Mouse (Mus musculus) forebrain, postnatal 0 days (tissue): ENCODE data around the gene Stac. TPM values are rescaled to one million over a fixed set of nuclear protein-coding genes. Genes with fewer than 3 reads are reported as not detected.

Experiments
- ATAC-seq: fragments of 200-750 bp; cut with Nextera tagmentation; 2 replicates; pipeline ENCODE4 v1.8.0; 2017; ENCODE audit warnings: mild to moderate bottlenecking, moderate library complexity
- DNase-seq: peaks from one replicate; pipeline ENCODE4 v3.0.0-alpha.2; 2015
- H3K27ac ChIP-seq: fragments of 300-500 bp; sonication (generic); 2 replicates; pipeline ENCODE4 v1.5.1; 2014; ENCODE audit warnings: low read depth, mild to moderate bottlenecking, antibody characterized with exemption, low read length, moderate library complexity, mixed read lengths
- H3K27me3 ChIP-seq: fragments of 300-500 bp; sonication (generic); 2 replicates; pipeline ENCODE4 v1.6.1; 2014; ENCODE audit warnings: mild to moderate bottlenecking, low read length, mixed read lengths; ENCODE audit not compliant: insufficient read depth
- H3K36me3 ChIP-seq: fragments of 300-500 bp; sonication (generic); 2 replicates; pipeline ENCODE4 v1.6.1; 2014; ENCODE audit warnings: mild to moderate bottlenecking, moderate library complexity; ENCODE audit not compliant: insufficient read depth
- H3K4me1 ChIP-seq: fragments of 300-500 bp; sonication (generic); 2 replicates; pipeline ENCODE4 v1.6.1; 2014; ENCODE audit warnings: antibody characterized with exemption; ENCODE audit not compliant: insufficient read depth
- H3K4me2 ChIP-seq: fragments of 300-500 bp; sonication (generic); 2 replicates; pipeline ENCODE4 v1.6.1; 2014; ENCODE audit warnings: low read depth, mild to moderate bottlenecking, moderate library complexity
- H3K4me3 ChIP-seq: fragments of 300-500 bp; sonication (generic); 2 replicates; pipeline ENCODE4 v1.5.1; 2014; ENCODE audit warnings: low read depth, low read length, mixed read lengths
- H3K9ac ChIP-seq: fragments of 300-500 bp; sonication (generic); 2 replicates; pipeline ENCODE4 v1.6.1; 2014; ENCODE audit warnings: mild to moderate bottlenecking
- H3K9me3 ChIP-seq: fragments of 300-500 bp; sonication (generic); 2 replicates; pipeline ENCODE4 v1.6.1; 2016; ENCODE audit warnings: low read length
- CTCF ChIP-seq: sonication (generic); IDR thresholded peaks from 2 replicates; pipeline ENCODE4 v1.5.1; 2016; ENCODE audit warnings: antibody characterized with exemption, control low read depth, low read depth
- WGBS: fragments of 180-500 bp; shearing (Covaris S2); extraction: QIAGEN DNeasy Blood & Tissue Kit; methylation state at CpG from one replicate; pipeline ENCODE4 v1.1.7; 2014; 5-methylcytosine and 5-hydroxymethylcytosine counted together
- polyA plus RNA-seq: library from polyadenylated mRNA; unstranded; fragments of >200 nt; fragmentation: Nextera tagmentation; extraction: Ambion mirVana; gene quantifications from 2 replicates; pipeline ENCODE4 v1.2.1, GENCODE M21; 2015
- total RNA-seq: library from RNA; depleted of rRNA; stranded (reverse); fragments of >200 nt; gene quantifications from 2 replicates; pipeline ENCODE4 v1.2.3, GENCODE M21; 2014

Gene Stac
- total and polyA plus RNA-seq, 2 experiments from 2014 or later: 7.1 to 7.5 TPM

DNA sequence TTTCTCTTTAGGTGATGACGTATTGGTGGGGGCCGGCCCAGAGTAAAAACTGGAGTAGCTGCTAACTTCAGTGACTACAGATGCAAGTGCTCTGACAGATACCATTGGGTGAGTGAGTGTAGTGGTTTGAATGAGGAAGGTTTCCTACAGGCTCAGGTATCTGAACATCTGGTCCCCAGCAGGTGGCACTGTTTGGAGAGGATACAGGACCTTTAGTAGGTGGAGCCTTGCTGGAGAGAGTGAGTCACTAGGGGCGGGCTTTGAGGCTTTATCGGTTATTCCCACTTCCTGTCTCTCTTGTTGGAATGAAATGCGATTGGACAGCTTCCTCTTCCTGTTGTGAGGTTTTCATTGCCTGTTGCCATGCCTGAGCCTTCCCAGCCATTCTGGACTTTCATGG, 118.5 kb downstream of the Stac start:
- H3K4me3 ChIP-seq: no peak overlapping the region
- H3K27ac ChIP-seq: no peak overlapping the region
- no peaks in the 10 kb centered on the region for H3K9me3 ChIP-seq
- no peaks in the 10 kb centered on the region for H3K4me1 ChIP-seq
- WGBS: 92% methylated on average over 5 of the region's 5 CpGs
- ATAC-seq: no peak
- H3K36me3 ChIP-seq: no peaks in the 10 kb centered on the region
- H3K27me3 ChIP-seq: no peaks in the 10 kb centered on the region
- no peak for DNase-seq
- no peak overlapping the region for H3K4me2 ChIP-seq
- H3K9ac ChIP-seq: no peak overlapping the region
- 0 out of 2 replicates have a peak, but pooled peaks have one; percentile 5 for TF ChIP-seq CTCF

DNA sequence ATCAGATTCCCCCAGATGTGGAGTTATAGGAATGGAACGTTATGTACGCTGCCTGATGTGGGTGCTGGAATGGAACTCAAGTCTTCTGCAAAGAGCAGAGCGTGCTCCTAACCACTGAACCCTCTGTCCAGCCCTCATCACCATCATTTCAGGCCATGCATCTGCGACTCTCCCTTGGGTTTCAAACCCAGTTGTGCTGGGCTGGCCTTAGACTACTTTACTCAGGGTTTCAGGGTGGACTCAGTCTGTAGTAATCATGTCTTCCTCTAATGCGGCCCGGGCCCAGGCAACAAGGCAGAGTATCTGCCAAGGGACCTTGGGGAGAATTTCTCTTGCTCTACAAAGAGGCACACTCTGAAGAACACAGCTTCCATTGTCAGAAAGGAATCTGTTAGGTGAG, 126.0 kb downstream of the Stac start:
- Histone ChIP-seq H3K36me3 (no peaks in the 10 kb centered on the region), H3K9me3 (no peaks in the 10 kb centered on the region), H3K9ac (no peak overlapping the region), H3K4me3 (no peak overlapping the region), H3K27ac (no peak overlapping the region), H3K4me2 (no peak overlapping the region), H3K4me1 (no peaks in the 10 kb centered on the region), H3K27me3 (no peaks in the 10 kb centered on the region)
- TF ChIP-seq CTCF: no peak
- DNase-seq (no peak), ATAC-seq (no peak)
- 93% methylated on average over 6 of the region's 6 CpGs for WGBS

DNA sequence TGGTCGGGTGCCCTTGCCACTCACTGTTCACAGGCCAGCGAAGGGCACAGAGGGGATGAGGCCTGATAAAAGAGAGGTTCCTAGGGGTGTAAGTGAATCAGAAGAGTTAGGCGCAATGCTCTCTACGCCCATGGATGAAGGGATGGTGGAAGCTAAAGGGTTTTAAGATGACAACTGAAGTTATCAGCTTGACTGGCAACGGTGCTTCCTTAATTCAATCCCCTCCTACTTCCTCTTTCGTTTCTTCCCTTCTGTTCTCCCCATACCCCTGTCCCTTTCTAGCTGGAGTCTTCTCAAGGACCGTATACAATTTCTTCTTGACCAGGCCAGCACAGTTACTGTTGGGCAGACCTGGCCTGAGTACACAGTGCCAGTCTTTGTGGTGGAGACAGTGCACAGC, 126.9 kb downstream of the Stac start:
- Histone ChIP-seq H3K9me3 (no peaks in the 10 kb centered on the region), H3K9ac (no peak overlapping the region), H3K4me1 (no peaks in the 10 kb centered on the region), H3K4me3 (no peak overlapping the region), H3K27ac (no peak overlapping the region), H3K4me2 (no peak overlapping the region), H3K36me3 (no peaks in the 10 kb centered on the region), H3K27me3 (no peaks in the 10 kb centered on the region)
- no peak for ATAC-seq
- 82% methylated on average over 7 of the region's 7 CpGs for WGBS
- DNase-seq: no peak
- TF ChIP-seq CTCF: no peak

DNA sequence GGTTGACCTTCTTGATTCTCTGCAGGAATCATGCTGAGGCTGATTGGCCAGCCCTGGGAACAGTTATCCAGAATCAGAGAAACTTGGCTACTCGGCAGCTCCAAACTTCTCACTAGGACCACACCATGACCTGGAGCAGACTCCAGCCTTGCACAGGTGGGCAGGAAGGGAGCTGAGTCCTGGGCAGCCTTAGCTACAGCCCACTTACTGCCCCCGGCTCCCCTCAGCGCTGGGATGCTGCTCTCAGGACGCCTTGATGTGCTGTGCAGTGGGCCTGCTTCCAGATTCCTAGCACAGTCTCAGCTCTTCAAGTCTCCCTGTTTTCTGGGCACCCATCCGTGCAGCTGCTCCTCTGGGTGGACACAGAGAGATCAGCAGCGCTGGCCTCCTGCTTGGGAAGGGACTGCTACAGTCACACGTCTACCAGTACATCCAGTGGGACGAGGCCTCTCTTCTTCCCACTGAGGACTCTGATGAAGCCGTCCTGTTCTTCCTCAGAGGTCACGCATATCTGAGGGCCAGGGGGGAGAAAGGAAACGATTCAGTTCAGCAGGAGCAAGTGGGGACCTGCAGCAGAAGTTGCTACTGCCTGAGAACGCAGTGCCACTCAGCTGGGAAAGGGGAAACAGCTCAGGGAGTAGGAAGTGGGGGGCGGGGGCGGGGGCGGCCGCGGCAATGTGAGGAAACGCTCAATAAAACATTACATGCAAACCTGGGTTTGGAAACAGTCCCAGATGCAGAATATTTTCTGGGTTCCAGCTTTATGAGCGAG, 127.7 kb downstream of the Stac start:
- no peaks in the 10 kb centered on the region for H3K9me3 ChIP-seq
- WGBS: 65% methylated on average over 19 of the region's 19 CpGs
- DNase-seq (peak; percentile 37), ATAC-seq (peak; percentile 43; the same call in 1 of the 2 replicates)
- no peak for TF ChIP-seq CTCF
- no peaks in the 10 kb centered on the region for H3K36me3 ChIP-seq
- H3K27ac ChIP-seq: no peak overlapping the region
- no peak overlapping the region for H3K9ac ChIP-seq
- H3K4me2 ChIP-seq: no peak overlapping the region
- no peaks in the 10 kb centered on the region for H3K4me1 ChIP-seq
- H3K4me3 ChIP-seq: no peak overlapping the region
- no peaks in the 10 kb centered on the region for H3K27me3 ChIP-seq

DNA sequence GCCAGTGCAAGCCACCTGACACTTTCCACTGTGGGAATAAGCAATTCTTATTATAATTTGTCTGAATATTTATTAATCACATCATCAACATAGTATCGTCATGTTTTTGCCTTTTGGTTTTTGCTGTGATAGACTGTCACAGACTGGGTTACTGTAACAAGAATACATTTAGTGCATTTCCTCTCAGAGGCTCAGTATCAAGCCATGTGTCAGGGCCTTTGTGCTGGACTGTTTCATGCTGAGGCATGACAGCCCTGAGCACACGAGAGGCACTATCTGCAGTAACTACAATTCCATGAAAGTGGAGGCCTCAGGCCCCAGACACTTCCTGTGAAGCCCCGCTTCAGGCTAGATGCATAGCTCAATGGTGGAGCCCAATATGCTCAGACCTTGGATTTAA, 133.4 kb downstream of the Stac start:
- 61% methylated on average over 3 of the region's 3 CpGs for WGBS
- no peak for TF ChIP-seq CTCF
- Histone ChIP-seq H3K27me3 (no peaks in the 10 kb centered on the region), H3K9me3 (no peaks in the 10 kb centered on the region), H3K9ac (no peak overlapping the region), H3K36me3 (no peaks in the 10 kb centered on the region), H3K4me3 (no peak overlapping the region), H3K4me1 (no peaks in the 10 kb centered on the region), H3K27ac (no peak overlapping the region), H3K4me2 (no peak overlapping the region)
- ATAC-seq: peak; percentile 66
- DNase-seq: no peak

- Histone ChIP-seq H3K4me3 (no peak overlapping the region), H3K27ac (no peak overlapping the region), H3K36me3 (no peaks in the 10 kb centered on the region), H3K9me3 (no peaks in the 10 kb centered on the region), H3K9ac (no peak overlapping the region), H3K4me1 (no peaks in the 10 kb centered on the region), H3K4me2 (no peak overlapping the region), H3K27me3 (no peaks in the 10 kb centered on the region)
- DNase-seq (no peak), ATAC-seq (no peak)
- WGBS: 82% methylated on average over 3 of the region's 3 CpGs
- TF ChIP-seq CTCF: no peak
Measured at GRCm38 (mm10) chr9:111552865-111553264, 137.3 kb downstream of the Stac start.

DNA sequence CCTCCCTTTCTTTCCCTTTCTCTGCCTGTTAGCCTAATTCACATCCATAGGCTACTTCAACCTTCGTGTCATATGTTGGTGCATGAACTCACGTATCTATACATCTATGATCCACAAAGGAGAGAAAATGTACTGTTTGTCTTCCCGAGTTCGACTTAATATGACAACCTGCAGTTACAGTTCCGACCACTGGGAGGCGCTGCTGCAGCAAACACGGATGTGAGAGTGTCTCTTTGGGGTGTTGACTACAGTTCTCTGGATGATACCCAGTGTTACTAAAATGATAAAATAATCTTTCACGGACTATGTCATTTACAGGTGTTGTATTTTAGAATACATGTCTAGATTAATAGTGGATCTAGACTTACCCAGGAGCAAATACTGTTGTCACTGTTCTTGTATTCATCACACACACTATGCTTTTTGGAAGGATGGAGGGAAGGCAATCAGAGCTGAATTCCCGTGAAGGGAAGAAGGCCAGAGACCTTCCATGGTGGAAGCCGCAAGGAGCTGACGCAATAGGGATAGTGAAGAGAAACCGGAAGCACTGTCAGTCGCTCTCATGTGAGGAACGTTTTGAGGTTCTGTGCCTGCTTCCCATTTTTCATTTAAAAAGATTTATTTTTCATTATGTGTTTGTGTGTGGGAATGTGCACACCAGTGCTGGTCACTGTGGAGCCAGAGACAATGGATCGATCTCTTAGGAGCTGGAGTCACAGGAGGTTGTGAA, 138.5 kb downstream of the Stac start:
- WGBS: 61% methylated on average over 15 of the region's 15 CpGs
- Histone ChIP-seq H3K36me3 (no peaks in the 10 kb centered on the region), H3K4me1 (no peaks in the 10 kb centered on the region), H3K4me3 (no peak overlapping the region), H3K27ac (no peak overlapping the region), H3K9ac (no peak overlapping the region), H3K9me3 (no peaks in the 10 kb centered on the region), H3K27me3 (no peaks in the 10 kb centered on the region), H3K4me2 (no peak overlapping the region)
- no peak for ATAC-seq
- peak; percentile 74 for TF ChIP-seq CTCF
- DNase-seq: no peak
